Mouse (Mus musculus): ENCODE results near the gene Sgsm2.

DNA sequence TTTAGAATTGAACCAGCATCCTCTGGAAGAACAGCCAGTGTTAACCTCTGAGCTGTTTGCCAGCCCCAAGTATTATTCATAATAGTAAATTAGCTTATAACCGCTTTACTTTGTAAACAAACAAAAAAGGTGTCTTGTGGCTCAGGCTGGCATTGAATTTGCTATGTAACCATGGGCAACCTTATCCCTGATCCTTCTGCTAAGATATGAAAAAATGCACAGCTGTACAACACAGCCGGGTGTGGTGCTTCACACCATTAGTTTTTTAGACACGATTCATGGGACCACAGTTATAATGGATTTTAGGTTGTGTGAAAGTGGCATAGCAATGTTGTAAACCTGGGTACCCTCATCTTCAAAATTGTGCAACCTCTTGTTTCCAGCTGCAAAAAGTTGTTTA, 15.6 kb upstream of the Sgsm2 start:
- no peak for TF ChIP-seq CTCF (IDR thresholded peaks at IDR 0.05)
- no peak for TF ChIP-seq POLR2A (IDR thresholded peaks at IDR 0.05; ENCODE audit: insufficient read depth, low read depth, low read length)
